In genomic region chr19:46305432-46306267, GRCm38 (mm10) we compare ENCODE assay signal across 8 mouse cellular contexts. TPM values are rescaled to one million over a fixed set of nuclear protein-coding genes. Genes with fewer than 3 reads are reported as not detected.
DNase-seq lines count a peak whose midpoint lies in the region; ATAC-seq and TF ChIP-seq lines count a peak whose summit lies in the region.

No protein-coding gene starts in this region.

- no peak overlapping the region for H3K27ac ChIP-seq in hindbrain, embryonic 16.5 days (ENCODE audit: low read depth, low read length)
- H3K27ac ChIP-seq in limb, embryonic 12.5 days, result 0 out of 2 replicates have a peak overlapping the region, but pooled peaks have one; percentile 17
- H3K27ac ChIP-seq in midbrain, embryonic 12.5 days (replicated peaks), result no peak overlapping the region
- H3K27ac ChIP-seq in spleen, adult 2 months (ENCODE audit: insufficient read depth, low read length), result peak overlapping the region; percentile 95

- WGBS in hindbrain, embryonic 16.5 days, result under 1% methylated on average over 38 of the region's 43 CpGs
- WGBS in limb, embryonic 12.5 days, result under 1% methylated on average over 42 of the region's 43 CpGs
- under 1% methylated on average over 40 of the region's 43 CpGs for WGBS in midbrain, embryonic 12.5 days
- WGBS in spleen, adult 2 months, result under 1% methylated on average over 43 of the region's 43 CpGs

- peaks cover 14% of the 10 kb centered on the region for H3K4me1 ChIP-seq in hindbrain, embryonic 16.5 days (ENCODE audit: control insufficient read depth, insufficient read depth, low read depth, low read length)
- H3K4me1 ChIP-seq in limb, embryonic 12.5 days (replicated peaks), result peaks cover 19% of the 10 kb centered on the region
- peaks cover 27% of the 10 kb centered on the region for H3K4me1 ChIP-seq in midbrain, embryonic 12.5 days
- H3K4me1 ChIP-seq in spleen, adult 2 months (ENCODE audit: control insufficient read depth, insufficient read depth, insufficient read length), result peaks cover 15% of the 10 kb centered on the region

- peak; percentile 35; the same call in 1 of the 2 replicates for ATAC-seq in hindbrain, embryonic 16.5 days
- peak; percentile 50 for ATAC-seq in limb, embryonic 12.5 days (ENCODE audit: insufficient number of reproducible peaks, insufficient read depth, low FRiP score, low TSS enrichment, low read depth)
- ATAC-seq in midbrain, embryonic 12.5 days (ENCODE audit: low FRiP score, low read depth), result peak; percentile 46

- peak overlapping the region; percentile 64 for H3K9ac ChIP-seq in hindbrain, embryonic 16.5 days (ENCODE audit: low read depth, low read length)
- peak overlapping the region; percentile 66 for H3K9ac ChIP-seq in limb, embryonic 12.5 days (replicated peaks)
- peak overlapping the region; percentile 57 for H3K9ac ChIP-seq in midbrain, embryonic 12.5 days (replicated peaks)

- no peaks in the 10 kb centered on the region for H3K9me3 ChIP-seq in hindbrain, embryonic 16.5 days (ENCODE audit: control insufficient read depth, low read length)
- no peaks in the 10 kb centered on the region for H3K9me3 ChIP-seq in limb, embryonic 12.5 days
- no peaks in the 10 kb centered on the region for H3K9me3 ChIP-seq in midbrain, embryonic 12.5 days

- peaks cover 14% of the 10 kb centered on the region for H3K27me3 ChIP-seq in hindbrain, embryonic 16.5 days (replicated peaks; ENCODE audit: control insufficient read depth, insufficient read depth, low read length)
- peaks cover 43% of the 10 kb centered on the region for H3K27me3 ChIP-seq in limb, embryonic 12.5 days
- peaks cover 54% of the 10 kb centered on the region for H3K27me3 ChIP-seq in midbrain, embryonic 12.5 days
- no peaks in the 10 kb centered on the region for H3K27me3 ChIP-seq in spleen, adult 2 months (ENCODE audit: control insufficient read depth, insufficient read depth, low read length)

- peak overlapping the region; percentile 96 for H3K4me2 ChIP-seq in hindbrain, embryonic 16.5 days (ENCODE audit: low read length)
- H3K4me2 ChIP-seq in limb, embryonic 12.5 days, result peak overlapping the region; percentile 86
- peak overlapping the region; percentile 91 for H3K4me2 ChIP-seq in midbrain, embryonic 12.5 days (replicated peaks)

- peak; percentile 81 for TF ChIP-seq POLR2A in spleen, adult 2 months (IDR thresholded peaks at IDR 0.05; ENCODE audit: low read depth, low read length)

- DNase-seq in frontal cortex, postnatal 10 days (ENCODE audit: low spot score in 2 of 2), result peak; percentile 56 to 70
- no peak for DNase-seq in frontal cortex, adult 2 months (ENCODE audit: extremely low spot score in 1 of 2, low spot score in 1 of 2)
- peak; percentile 67 to 79 for DNase-seq in cerebellum, postnatal 10 days
- peak; percentile 84 to 85 for DNase-seq in gastrocnemius, adult 8-10 months (ENCODE audit: low spot score in 2 of 2)
- DNase-seq in spleen, adult 2 months (ENCODE audit: low read depth in 1 of 2, low spot score in 2 of 2), result peak; percentile 89 to 92

- H3K4me3 ChIP-seq in hindbrain, embryonic 16.5 days (ENCODE audit: low read length), result peak overlapping the region; percentile 50
- peak overlapping the region; percentile 65 for H3K4me3 ChIP-seq in limb, embryonic 12.5 days (replicated peaks)
- peak overlapping the region; percentile 57 for H3K4me3 ChIP-seq in midbrain, embryonic 12.5 days
- peak overlapping the region; percentile 73 for H3K4me3 ChIP-seq in spleen, adult 2 months (ENCODE audit: extremely low read depth, insufficient read depth, insufficient read length)

- no peak for TF ChIP-seq CTCF in spleen, adult 2 months (IDR thresholded peaks at IDR 0.05; ENCODE audit: extremely low read depth, insufficient read depth, insufficient read length, insufficient replicate concordance)

- no peaks in the 10 kb centered on the region for H3K36me3 ChIP-seq in hindbrain, embryonic 16.5 days (ENCODE audit: control insufficient read depth, insufficient read depth, low read length)
- peaks cover 16% of the 10 kb centered on the region for H3K36me3 ChIP-seq in limb, embryonic 12.5 days
- H3K36me3 ChIP-seq in midbrain, embryonic 12.5 days, result no peaks in the 10 kb centered on the region
- H3K36me3 ChIP-seq in spleen, adult 2 months (ENCODE audit: control insufficient read depth, insufficient read depth, low read length), result peaks cover 33% of the 10 kb centered on the region

RNA-seq across cellular contexts. Expression of gene Nfkb2, which starts 1.5 kb away (rescaled TPM):
- polyA plus RNA-seq in frontal cortex, adult 2 months (2012; rRNA removed), result 2.9 and 3.1 TPM in 2 replicates
- 10 to 100 TPM in 1 of 4 experiments, 1 to 10 TPM in 3; 8.7 to 10.5 (median 9.3) TPM for total RNA-seq in gastrocnemius, adult 8-10 months (2022)
- polyA plus RNA-seq in hindbrain, embryonic 16.5 days (2015; fragmentation: Nextera tagmentation; extraction: Ambion mirVana), result 2.4 and 3.3 TPM in 2 replicates
- polyA plus RNA-seq in limb, embryonic 12.5 days (2016; fragmentation: Nextera tagmentation; extraction: Ambion mirVana), result 8.5 and 9.5 TPM in 2 replicates
- polyA plus RNA-seq in midbrain, embryonic 12.5 days (2016; fragmentation: Nextera tagmentation; extraction: Ambion mirVana), result 3.6 and 4.2 TPM in 2 replicates
- polyA plus RNA-seq in spleen, adult 2 months (2012; rRNA removed), result 145 and 196 TPM in 2 replicates

RNA-seq across cellular contexts. Expression of gene Psd, which starts 21.3 kb away (rescaled TPM):
- polyA plus RNA-seq in frontal cortex, adult 2 months (2012; rRNA removed), result 653 and 659 TPM in 2 replicates
- under 1 TPM in 2 of 4 experiments, not detected in 2; 0.15 to 0.19 TPM for total RNA-seq in gastrocnemius, adult 8-10 months (2022)
- polyA plus RNA-seq in hindbrain, embryonic 16.5 days (2015; fragmentation: Nextera tagmentation; extraction: Ambion mirVana), result 99.1 and 112 TPM in 2 replicates
- polyA plus RNA-seq in limb, embryonic 12.5 days (2016; fragmentation: Nextera tagmentation; extraction: Ambion mirVana), result 2.8 and 3.0 TPM in 2 replicates
- 31.4 and 31.9 TPM in 2 replicates for polyA plus RNA-seq in midbrain, embryonic 12.5 days (2016; fragmentation: Nextera tagmentation; extraction: Ambion mirVana)
- 3.6 and 4.7 TPM in 2 replicates for polyA plus RNA-seq in spleen, adult 2 months (2012; rRNA removed)

RNA-seq across cellular contexts. Expression of gene Fbxl15, which starts 22.3 kb away (rescaled TPM):
- polyA plus RNA-seq in frontal cortex, adult 2 months (2012; rRNA removed), result 33.2 and 36.5 TPM in 2 replicates
- 1 to 10 TPM; 2.0 to 3.9 (median 3.0) TPM for total RNA-seq in gastrocnemius, adult 8-10 months (2022)
- polyA plus RNA-seq in hindbrain, embryonic 16.5 days (2015; fragmentation: Nextera tagmentation; extraction: Ambion mirVana), result 49.4 and 55.6 TPM in 2 replicates
- 14.3 and 14.4 TPM in 2 replicates for polyA plus RNA-seq in limb, embryonic 12.5 days (2016; fragmentation: Nextera tagmentation; extraction: Ambion mirVana)
- polyA plus RNA-seq in midbrain, embryonic 12.5 days (2016; fragmentation: Nextera tagmentation; extraction: Ambion mirVana), result 27.6 and 32.6 TPM in 2 replicates
- 12.1 and 16.4 TPM in 2 replicates for polyA plus RNA-seq in spleen, adult 2 months (2012; rRNA removed)

RNA-seq across cellular contexts. Expression of gene Cuedc2, which starts 32.9 kb away (rescaled TPM):
- 226 and 229 TPM in 2 replicates for polyA plus RNA-seq in frontal cortex, adult 2 months (2012; rRNA removed)
- total RNA-seq in gastrocnemius, adult 8-10 months (2022), result 10 to 100 TPM; 57.5 to 66.3 (median 64.3) TPM
- 343 and 362 TPM in 2 replicates for polyA plus RNA-seq in hindbrain, embryonic 16.5 days (2015; fragmentation: Nextera tagmentation; extraction: Ambion mirVana)
- polyA plus RNA-seq in limb, embryonic 12.5 days (2016; fragmentation: Nextera tagmentation; extraction: Ambion mirVana), result 165 and 176 TPM in 2 replicates
- polyA plus RNA-seq in midbrain, embryonic 12.5 days (2016; fragmentation: Nextera tagmentation; extraction: Ambion mirVana), result 228 and 237 TPM in 2 replicates
- 45.3 and 55.0 TPM in 2 replicates for polyA plus RNA-seq in spleen, adult 2 months (2012; rRNA removed)

RNA-seq across cellular contexts. Expression of gene Mfsd13a, which starts 35.3 kb away (rescaled TPM):
- polyA plus RNA-seq in frontal cortex, adult 2 months (2012; rRNA removed), result 30.4 and 39.6 TPM in 2 replicates
- 1 to 10 TPM; 1.1 to 2.2 (median 1.9) TPM for total RNA-seq in gastrocnemius, adult 8-10 months (2022)
- 13.0 and 13.4 TPM in 2 replicates for polyA plus RNA-seq in hindbrain, embryonic 16.5 days (2015; fragmentation: Nextera tagmentation; extraction: Ambion mirVana)
- 3.8 and 4.4 TPM in 2 replicates for polyA plus RNA-seq in limb, embryonic 12.5 days (2016; fragmentation: Nextera tagmentation; extraction: Ambion mirVana)
- 6.5 and 7.1 TPM in 2 replicates for polyA plus RNA-seq in midbrain, embryonic 12.5 days (2016; fragmentation: Nextera tagmentation; extraction: Ambion mirVana)
- polyA plus RNA-seq in spleen, adult 2 months (2012; rRNA removed), result 5.3 and 10.8 TPM in 2 replicates

Comparison
In these comparisons a context has a peak if more than half of its experiments do, and no peak if none do; other contexts are left out.
1. DNase-seq: peak in frontal cortex, postnatal 10 days (2 of 2), cerebellum, postnatal 10 days (2 of 2), gastrocnemius, adult 8-10 months (2 of 2) and spleen, adult 2 months (2 of 2); none in frontal cortex, adult 2 months (0 of 2).
2. H3K27ac ChIP-seq: peak in limb, embryonic 12.5 days (single experiment) and spleen, adult 2 months (single experiment); none in hindbrain, embryonic 16.5 days (single experiment) and midbrain, embryonic 12.5 days (single experiment).
3. RNA of gene Nfkb2, which starts 1.5 kb away (polyA plus RNA-seq): 145 to 196 TPM in spleen, adult 2 months; 8.5 to 9.5 TPM in limb, embryonic 12.5 days, 3.6 to 4.2 TPM in midbrain, embryonic 12.5 days, 2.9 to 3.1 TPM in frontal cortex, adult 2 months and 2.4 to 3.3 TPM in hindbrain, embryonic 16.5 days; every median in the first group is over 10 times any median in the second.
4. Peak in every context shown above with its lines, with median percentiles within 50 percentile points of each other: ATAC-seq, H3K4me2 ChIP-seq, H3K4me3 ChIP-seq and H3K9ac ChIP-seq.